Mouse (Mus musculus): ENCODE results near the gene Slc44a3. TPM values are rescaled to one million over a fixed set of nuclear protein-coding genes. Genes with fewer than 3 reads are reported as not detected.

Slc44a3 gene
- polyA plus RNA-seq, 1 experiment from 2014 or later, result 16.9 TPM

- peak; percentile 97 for DNase-seq (ENCODE audit: low spot score)
- H3K9ac ChIP-seq (ENCODE audit: low read depth, low read length), result peak within 1 kb of the TSS; percentile 89
- H3K27ac ChIP-seq, result peak within 1 kb of the TSS; percentile 99
- no peaks in the 10 kb centered on the region for H3K36me3 ChIP-seq (ENCODE audit: insufficient read depth, low read length)
- H3K9me3 ChIP-seq (replicated peaks; ENCODE audit: low read length), result no peaks in the 10 kb centered on the region
- 2% methylated on average over 64 of the region's 66 CpGs for WGBS
- H3K4me3 ChIP-seq (replicated peaks; ENCODE audit: low read depth, low read length), result peak within 1 kb of the TSS; percentile 72
- H3K27me3 ChIP-seq (ENCODE audit: insufficient read depth, low read length), result no peaks in the 10 kb centered on the region
- peak; percentile 95 for ATAC-seq (replicated peaks; ENCODE audit: low FRiP score, low read depth)
- H3K4me1 ChIP-seq (replicated peaks; ENCODE audit: insufficient read depth, low read length), result peaks cover 28% of the 10 kb centered on the region; the same call in 1 of the 2 replicates
- peak; percentile 16; the same call in 1 of the 2 replicates for TF ChIP-seq CTCF (IDR thresholded peaks at IDR 0.05; ENCODE audit: low read depth)
- H3K4me2 ChIP-seq (ENCODE audit: low read length), result peak within 1 kb of the TSS; percentile 88
Measured at GRCm38 (mm10) chr3:121425861-121426620, 106.2 kb downstream of the Slc44a3 start, which contains the start of gene Cnn3. Cnn3 (plus strand) TSS chr3:121426497.

GRCm38 (mm10) chr3:121422405-121422804 is 109.8 kb downstream of the Slc44a3 start:
- ATAC-seq (replicated peaks; ENCODE audit: low FRiP score, low read depth) (no peak), DNase-seq (ENCODE audit: low spot score) (no peak)
- Histone ChIP-seq H3K9me3 (replicated peaks; ENCODE audit: low read length) (no peaks in the 10 kb centered on the region), H3K9ac (ENCODE audit: low read depth, low read length) (no peak overlapping the region), H3K4me3 (replicated peaks; ENCODE audit: low read depth, low read length) (no peak overlapping the region), H3K27ac (no peak overlapping the region), H3K4me2 (ENCODE audit: low read length) (no peak overlapping the region), H3K27me3 (ENCODE audit: insufficient read depth, low read length) (no peaks in the 10 kb centered on the region), H3K4me1 (replicated peaks; ENCODE audit: insufficient read depth, low read length) (0 out of 2 replicates have a peak, but pooled peaks cover 5% of the 10 kb centered on the region), H3K36me3 (ENCODE audit: insufficient read depth, low read length) (no peaks in the 10 kb centered on the region)
- no peak for TF ChIP-seq CTCF (IDR thresholded peaks at IDR 0.05; ENCODE audit: low read depth)
- 87% methylated on average over 8 of the region's 8 CpGs for WGBS

- DNase-seq (ENCODE audit: low spot score) (no peak), ATAC-seq (replicated peaks; ENCODE audit: low FRiP score, low read depth) (peak; percentile 34; the same call in 1 of the 2 replicates)
- TF ChIP-seq CTCF (IDR thresholded peaks at IDR 0.05; ENCODE audit: low read depth), result no peak
- Histone ChIP-seq H3K9me3 (replicated peaks; ENCODE audit: low read length) (no peaks in the 10 kb centered on the region), H3K27me3 (ENCODE audit: insufficient read depth, low read length) (no peaks in the 10 kb centered on the region), H3K4me1 (replicated peaks; ENCODE audit: insufficient read depth, low read length) (no peaks in the 10 kb centered on the region), H3K9ac (ENCODE audit: low read depth, low read length) (no peak overlapping the region), H3K27ac (no peak overlapping the region), H3K4me3 (replicated peaks; ENCODE audit: low read depth, low read length) (no peak overlapping the region), H3K36me3 (ENCODE audit: insufficient read depth, low read length) (no peaks in the 10 kb centered on the region), H3K4me2 (ENCODE audit: low read length) (no peak overlapping the region)
- WGBS, result 81% methylated on average over 9 of the region's 9 CpGs
Measured at GRCm38 (mm10) chr3:121418850-121419435, 113.3 kb downstream of the Slc44a3 start.

- no peaks in the 10 kb centered on the region for H3K9me3 ChIP-seq (replicated peaks; ENCODE audit: low read length)
- peak; percentile 51 for DNase-seq (ENCODE audit: low spot score)
- no peak for TF ChIP-seq CTCF (IDR thresholded peaks at IDR 0.05; ENCODE audit: low read depth)
- H3K4me1 ChIP-seq (replicated peaks; ENCODE audit: insufficient read depth, low read length), result no peaks in the 10 kb centered on the region
- no peaks in the 10 kb centered on the region for H3K27me3 ChIP-seq (ENCODE audit: insufficient read depth, low read length)
- no peak overlapping the region for H3K9ac ChIP-seq (ENCODE audit: low read depth, low read length)
- no peaks in the 10 kb centered on the region for H3K36me3 ChIP-seq (ENCODE audit: insufficient read depth, low read length)
- 37% methylated on average over 6 of the region's 6 CpGs for WGBS
- no peak overlapping the region for H3K4me3 ChIP-seq (replicated peaks; ENCODE audit: low read depth, low read length)
- no peak for ATAC-seq (replicated peaks; ENCODE audit: low FRiP score, low read depth)
- H3K4me2 ChIP-seq (ENCODE audit: low read length), result no peak overlapping the region
- no peak overlapping the region for H3K27ac ChIP-seq
Measured at GRCm38 (mm10) chr3:121418251-121418601, 114.0 kb downstream of the Slc44a3 start.

GRCm38 (mm10) chr3:121417379-121418250 is 114.6 kb downstream of the Slc44a3 start:
- H3K36me3 ChIP-seq (ENCODE audit: insufficient read depth, low read length), result no peaks in the 10 kb centered on the region
- DNase-seq (ENCODE audit: low spot score), result no peak
- ATAC-seq (replicated peaks; ENCODE audit: low FRiP score, low read depth), result 0 out of 2 replicates have a peak, but pooled peaks have one; percentile 21
- H3K9me3 ChIP-seq (replicated peaks; ENCODE audit: low read length), result no peaks in the 10 kb centered on the region
- TF ChIP-seq CTCF (IDR thresholded peaks at IDR 0.05; ENCODE audit: low read depth), result no peak
- no peaks in the 10 kb centered on the region for H3K4me1 ChIP-seq (replicated peaks; ENCODE audit: insufficient read depth, low read length)
- no peak overlapping the region for H3K27ac ChIP-seq
- H3K27me3 ChIP-seq (ENCODE audit: insufficient read depth, low read length), result no peaks in the 10 kb centered on the region
- H3K9ac ChIP-seq (ENCODE audit: low read depth, low read length), result no peak overlapping the region
- H3K4me2 ChIP-seq (ENCODE audit: low read length), result no peak overlapping the region
- no peak overlapping the region for H3K4me3 ChIP-seq (replicated peaks; ENCODE audit: low read depth, low read length)
- 67% methylated on average over 14 of the region's 14 CpGs for WGBS

Measured in kidney, postnatal 0 days (tissue).